Mouse (Mus musculus) ES-E14 (cell line): ENCODE measurements around the gene Pde4dip.

Source experiments
- CHD2 ChIP-seq: IDR thresholded peaks from 2 replicates; pipeline ENCODE4 v1.6.1; 2014; ENCODE audit warnings: mild to moderate bottlenecking, low read depth, low read length, inconsistent platforms
- MAFK ChIP-seq: IDR thresholded peaks from 2 replicates; pipeline ENCODE4 v1.6.1; 2014; ENCODE audit warnings: mild to moderate bottlenecking, low read depth, low read length, inconsistent platforms; ENCODE audit not compliant: insufficient read depth
- ZC3H11A ChIP-seq: IDR thresholded peaks from 2 replicates; pipeline ENCODE4 v1.6.1; 2012; ENCODE audit warnings: low read depth, mild to moderate bottlenecking, inconsistent platforms, low read length, borderline replicate concordance
- ZNF384 ChIP-seq: IDR thresholded peaks from 2 replicates; pipeline ENCODE4 v1.6.1; 2012; ENCODE audit warnings: low read depth, low read length, inconsistent platforms

- TF ChIP-seq ZC3H11A (no peak), CHD2 (no peak), ZNF384 (no peak), MAFK (no peak)
Measured at GRCm38 (mm10) chr3:97727801-97728200, 160.7 kb downstream of the Pde4dip start.
